Mouse (Mus musculus) forebrain, embryonic 15.5 days (tissue): Measurements from ENCODE around the gene Crybb2. TPM values are rescaled to one million over a fixed set of nuclear protein-coding genes. Genes with fewer than 3 reads are reported as not detected.

Experiments used
- ATAC-seq: fragments of 200-750 bp; cut with Nextera tagmentation; replicated peaks from 2 replicates; pipeline ENCODE4 v1.8.0; 2017; ENCODE audit warnings: mild to moderate bottlenecking, moderate TSS enrichment, moderate library complexity
- H3K27ac ChIP-seq: fragments of 300-500 bp; sonication (generic); replicated peaks from 2 replicates; pipeline ENCODE4 v1.5.1; 2015; ENCODE audit warnings: mild to moderate bottlenecking, inconsistent platforms
- H3K27me3 ChIP-seq: fragments of 300-500 bp; sonication (generic); 2 replicates; pipeline ENCODE4 v1.6.1; 2015; ENCODE audit warnings: inconsistent platforms
- H3K36me3 ChIP-seq: fragments of 300-500 bp; sonication (generic); 2 replicates; pipeline ENCODE4 v1.6.1; 2015; ENCODE audit warnings: mild to moderate bottlenecking, inconsistent platforms
- H3K4me1 ChIP-seq: fragments of 300-500 bp; sonication (generic); 2 replicates; pipeline ENCODE4 v1.6.1; 2015; ENCODE audit warnings: inconsistent platforms
- H3K4me2 ChIP-seq: fragments of 300-500 bp; sonication (generic); replicated peaks from 2 replicates; pipeline ENCODE4 v1.6.1; 2015; ENCODE audit warnings: mild to moderate bottlenecking, inconsistent platforms
- H3K4me3 ChIP-seq: fragments of 300-500 bp; sonication (generic); 2 replicates; pipeline ENCODE4 v1.5.1; 2015; ENCODE audit warnings: mild to moderate bottlenecking, inconsistent platforms
- H3K9ac ChIP-seq: fragments of 300-500 bp; sonication (generic); replicated peaks from 2 replicates; pipeline ENCODE4 v1.6.1; 2015; ENCODE audit warnings: mild to moderate bottlenecking, inconsistent platforms
- H3K9me3 ChIP-seq: fragments of 300-500 bp; sonication (generic); 2 replicates; pipeline ENCODE4 v1.6.1; 2016; ENCODE audit warnings: inconsistent platforms
- WGBS: fragments of 180-500 bp; shearing (Covaris S2); methylation state at CpG from one replicate; pipeline ENCODE4 v1.1.7; 2015; ENCODE audit warnings: mixed read lengths; 5-methylcytosine and 5-hydroxymethylcytosine counted together
- polyA plus RNA-seq: library from polyadenylated mRNA; unstranded; fragments of >200 nt; fragmentation: Nextera tagmentation; extraction: Ambion mirVana; gene quantifications from 2 replicates; pipeline ENCODE4 v1.2.1, GENCODE M21; 2015

The Crybb2 gene
- polyA plus RNA-seq, 1 experiment from 2014 or later: not detected

GRCm38 (mm10) chr5:113049876-113050275 is 20.0 kb downstream of the Crybb2 start:
- no peak overlapping the region for H3K4me2 ChIP-seq
- H3K27ac ChIP-seq: no peak overlapping the region
- no peak overlapping the region for H3K4me3 ChIP-seq
- H3K36me3 ChIP-seq: no peaks in the 10 kb centered on the region
- no peaks in the 10 kb centered on the region for H3K27me3 ChIP-seq
- H3K4me1 ChIP-seq: peaks cover 21% of the 10 kb centered on the region
- ATAC-seq: 0 out of 2 replicates have a peak, but pooled peaks have one; percentile 28
- H3K9me3 ChIP-seq: no peaks in the 10 kb centered on the region
- H3K9ac ChIP-seq: no peak overlapping the region

- 79% methylated on average over 10 of the region's 10 CpGs for WGBS
- Histone ChIP-seq H3K4me2 (no peak overlapping the region), H3K9ac (no peak overlapping the region), H3K36me3 (no peaks in the 10 kb centered on the region), H3K9me3 (no peaks in the 10 kb centered on the region), H3K4me1 (peaks cover 43% of the 10 kb centered on the region), H3K4me3 (no peak overlapping the region), H3K27ac (peak overlapping the region; percentile 62), H3K27me3 (no peaks in the 10 kb centered on the region)
- ATAC-seq: 0 out of 2 replicates have a peak, but pooled peaks have one; percentile 36
Observed at GRCm38 (mm10) chr5:113045511-113046273, 24.2 kb downstream of the Crybb2 start.

GRCm38 (mm10) chr5:113043531-113043930 is 26.4 kb downstream of the Crybb2 start:
- H3K36me3 ChIP-seq: no peaks in the 10 kb centered on the region
- no peaks in the 10 kb centered on the region for H3K27me3 ChIP-seq
- 56% methylated on average over 8 of the region's 8 CpGs for WGBS
- H3K9me3 ChIP-seq: no peaks in the 10 kb centered on the region
- no peak overlapping the region for H3K4me2 ChIP-seq
- peaks cover 42% of the 10 kb centered on the region for H3K4me1 ChIP-seq
- no peak for ATAC-seq
- H3K27ac ChIP-seq: peak overlapping the region; percentile 14; the same call in 1 of the 2 replicates
- no peak overlapping the region for H3K9ac ChIP-seq
- no peak overlapping the region for H3K4me3 ChIP-seq

GRCm38 (mm10) chr5:113041567-113042071 is 28.3 kb downstream of the Crybb2 start:
- Histone ChIP-seq H3K9me3 (no peaks in the 10 kb centered on the region), H3K4me1 (peaks cover 42% of the 10 kb centered on the region), H3K27ac (peak overlapping the region; percentile 74), H3K4me3 (no peak overlapping the region), H3K36me3 (no peaks in the 10 kb centered on the region), H3K27me3 (no peaks in the 10 kb centered on the region), H3K4me2 (no peak overlapping the region), H3K9ac (no peak overlapping the region)
- peak; percentile 91 for ATAC-seq
- WGBS: 2% methylated on average over 5 of the region's 5 CpGs

DNA sequence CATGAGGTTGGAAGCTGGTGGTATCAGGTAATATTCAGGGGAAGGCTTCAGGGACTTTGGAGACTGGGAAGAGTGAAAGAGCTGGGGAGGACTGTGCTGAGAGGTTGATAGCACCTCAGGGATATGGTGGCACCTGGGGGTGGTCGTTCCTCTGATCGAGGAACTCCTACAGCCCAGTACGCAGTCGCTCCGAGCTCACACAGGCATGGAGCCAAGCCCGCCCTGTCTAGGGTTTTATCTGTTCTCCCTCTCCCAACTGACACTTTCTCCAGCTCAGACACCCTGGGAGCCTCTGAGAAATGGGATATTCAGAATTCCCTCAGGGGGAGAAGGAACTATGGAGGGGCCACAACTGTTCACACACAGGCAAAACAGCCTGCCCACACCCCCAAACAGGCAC is 29.1 kb downstream of the Crybb2 start:
- H3K27ac ChIP-seq: peak overlapping the region; percentile 74
- H3K27me3 ChIP-seq: no peaks in the 10 kb centered on the region
- H3K4me3 ChIP-seq: no peak overlapping the region
- ATAC-seq: 0 out of 2 replicates have a peak, but pooled peaks have one; percentile 1
- H3K4me2 ChIP-seq: no peak overlapping the region
- H3K9me3 ChIP-seq: no peaks in the 10 kb centered on the region
- WGBS: 36% methylated on average over 6 of the region's 6 CpGs
- peaks cover 42% of the 10 kb centered on the region for H3K4me1 ChIP-seq
- no peaks in the 10 kb centered on the region for H3K36me3 ChIP-seq
- no peak overlapping the region for H3K9ac ChIP-seq

DNA sequence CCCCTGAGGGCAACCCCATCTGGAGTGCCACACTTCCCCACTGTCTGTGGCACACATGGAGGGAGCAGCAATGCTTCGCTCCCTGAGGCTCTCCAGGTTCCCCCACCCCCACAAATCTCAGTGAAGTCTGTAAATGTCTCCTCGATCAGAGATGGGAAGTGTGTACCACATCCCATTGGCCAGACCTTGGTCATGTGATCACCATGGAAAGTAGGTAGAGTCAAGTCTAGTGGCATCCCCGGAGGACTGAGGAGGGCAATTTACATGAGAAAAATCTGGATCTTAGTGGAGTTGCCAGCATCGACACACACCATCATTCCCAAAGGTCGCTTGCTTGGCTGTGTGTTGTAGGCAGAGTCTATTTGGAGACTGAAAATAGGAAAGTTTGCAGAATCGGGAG is 31.3 kb downstream of the Crybb2 start:
- H3K4me1 ChIP-seq: peaks cover 45% of the 10 kb centered on the region
- no peak overlapping the region for H3K27ac ChIP-seq
- no peak overlapping the region for H3K4me2 ChIP-seq
- H3K36me3 ChIP-seq: no peaks in the 10 kb centered on the region
- no peak for ATAC-seq
- H3K4me3 ChIP-seq: no peak overlapping the region
- 74% methylated on average over 6 of the region's 6 CpGs for WGBS
- H3K27me3 ChIP-seq: no peaks in the 10 kb centered on the region
- no peak overlapping the region for H3K9ac ChIP-seq
- H3K9me3 ChIP-seq: no peaks in the 10 kb centered on the region

GRCm38 (mm10) chr5:113035094-113036047 is 34.5 kb downstream of the Crybb2 start:
- Histone ChIP-seq H3K27me3 (no peaks in the 10 kb centered on the region), H3K4me3 (no peak overlapping the region), H3K4me1 (peaks cover 33% of the 10 kb centered on the region), H3K36me3 (no peaks in the 10 kb centered on the region), H3K4me2 (no peak overlapping the region), H3K9ac (no peak overlapping the region), H3K27ac (peak overlapping the region; percentile 78), H3K9me3 (no peaks in the 10 kb centered on the region)
- no peak for ATAC-seq
- 51% methylated on average over 10 of the region's 10 CpGs for WGBS

- WGBS: 35% methylated on average over 15 of the region's 15 CpGs
- peaks cover 32% of the 10 kb centered on the region for H3K4me1 ChIP-seq
- no peak overlapping the region for H3K9ac ChIP-seq
- no peaks in the 10 kb centered on the region for H3K27me3 ChIP-seq
- H3K4me3 ChIP-seq: no peak overlapping the region
- peak overlapping the region; percentile 61 for H3K27ac ChIP-seq
- ATAC-seq: no peak
- no peaks in the 10 kb centered on the region for H3K9me3 ChIP-seq
- H3K4me2 ChIP-seq: no peak overlapping the region
- H3K36me3 ChIP-seq: no peaks in the 10 kb centered on the region
Observed at GRCm38 (mm10) chr5:113031201-113031754, 38.6 kb downstream of the Crybb2 start.

- WGBS: 85% methylated on average over 3 of the region's 3 CpGs
- no peak for ATAC-seq
- no peaks in the 10 kb centered on the region for H3K36me3 ChIP-seq
Observed at GRCm38 (mm10) chr5:113030082-113030481, 39.8 kb downstream of the Crybb2 start.

GRCm38 (mm10) chr5:113026706-113027105 is 43.2 kb downstream of the Crybb2 start:
- H3K4me3 ChIP-seq: no peak overlapping the region
- no peaks in the 10 kb centered on the region for H3K9me3 ChIP-seq
- no peak for ATAC-seq
- no peak overlapping the region for H3K9ac ChIP-seq
- WGBS: 86% methylated on average over 5 of the region's 5 CpGs
- H3K4me1 ChIP-seq: peaks cover 24% of the 10 kb centered on the region
- no peaks in the 10 kb centered on the region for H3K36me3 ChIP-seq
- no peak overlapping the region for H3K27ac ChIP-seq
- H3K4me2 ChIP-seq: no peak overlapping the region
- H3K27me3 ChIP-seq: no peaks in the 10 kb centered on the region

More at GRCm38 (mm10) chr5:113030082-113030481, 39.8 kb downstream of the Crybb2 start:
- H3K9ac ChIP-seq: no peak overlapping the region
- H3K9me3 ChIP-seq: no peaks in the 10 kb centered on the region
- H3K27me3 ChIP-seq: no peaks in the 10 kb centered on the region
- H3K27ac ChIP-seq: no peak overlapping the region
- H3K4me1 ChIP-seq: peaks cover 25% of the 10 kb centered on the region
- H3K4me2 ChIP-seq: no peak overlapping the region
- H3K4me3 ChIP-seq: no peak overlapping the region

DNA sequence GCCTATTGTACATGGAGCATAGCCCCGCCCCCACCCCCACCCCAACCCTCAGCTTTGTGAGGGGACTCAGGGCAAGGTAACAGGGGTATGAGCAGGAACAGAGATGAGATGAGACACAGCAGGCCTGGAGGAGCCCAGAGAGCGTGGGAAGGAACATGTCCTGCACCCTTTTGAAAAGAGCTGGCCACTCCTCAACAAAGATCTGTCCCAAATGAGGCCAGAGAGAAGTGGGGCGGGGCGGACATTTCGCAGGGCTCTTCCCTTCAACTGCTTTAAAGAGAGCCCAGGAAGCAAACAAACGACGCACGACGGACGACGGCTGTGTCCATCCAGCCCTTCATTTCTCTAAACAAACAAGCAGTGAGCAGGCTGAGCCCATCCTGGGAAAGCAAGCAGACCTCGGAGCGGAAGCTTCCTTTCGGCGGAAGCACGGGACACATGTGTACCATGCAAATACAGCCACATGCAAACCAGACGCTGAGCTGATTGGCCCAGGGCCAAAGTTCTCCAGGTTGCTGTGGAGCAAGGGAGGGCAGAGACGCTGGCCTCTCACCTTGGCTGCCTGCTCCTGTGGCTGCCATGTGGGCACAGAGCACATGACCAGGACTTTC is 45.7 kb downstream of the Crybb2 start:
- Histone ChIP-seq H3K4me3 (no peak overlapping the region), H3K4me1 (peaks cover 15% of the 10 kb centered on the region), H3K9ac (no peak overlapping the region), H3K9me3 (no peaks in the 10 kb centered on the region), H3K27ac (0 out of 2 replicates have a peak overlapping the region, but pooled peaks have one; percentile 5), H3K4me2 (peak overlapping the region; percentile 22), H3K36me3 (no peaks in the 10 kb centered on the region), H3K27me3 (no peaks in the 10 kb centered on the region)
- no peak for ATAC-seq
- 28% methylated on average over 18 of the region's 18 CpGs for WGBS
